Mouse (Mus musculus): ENCODE results near the gene Osgep.
"Not testable (repeated sequence)": the region's sequence is repeated elsewhere in the genome, so short reads cannot be mapped to it uniquely, and the experiment has no call there.

Osgep gene

DNA sequence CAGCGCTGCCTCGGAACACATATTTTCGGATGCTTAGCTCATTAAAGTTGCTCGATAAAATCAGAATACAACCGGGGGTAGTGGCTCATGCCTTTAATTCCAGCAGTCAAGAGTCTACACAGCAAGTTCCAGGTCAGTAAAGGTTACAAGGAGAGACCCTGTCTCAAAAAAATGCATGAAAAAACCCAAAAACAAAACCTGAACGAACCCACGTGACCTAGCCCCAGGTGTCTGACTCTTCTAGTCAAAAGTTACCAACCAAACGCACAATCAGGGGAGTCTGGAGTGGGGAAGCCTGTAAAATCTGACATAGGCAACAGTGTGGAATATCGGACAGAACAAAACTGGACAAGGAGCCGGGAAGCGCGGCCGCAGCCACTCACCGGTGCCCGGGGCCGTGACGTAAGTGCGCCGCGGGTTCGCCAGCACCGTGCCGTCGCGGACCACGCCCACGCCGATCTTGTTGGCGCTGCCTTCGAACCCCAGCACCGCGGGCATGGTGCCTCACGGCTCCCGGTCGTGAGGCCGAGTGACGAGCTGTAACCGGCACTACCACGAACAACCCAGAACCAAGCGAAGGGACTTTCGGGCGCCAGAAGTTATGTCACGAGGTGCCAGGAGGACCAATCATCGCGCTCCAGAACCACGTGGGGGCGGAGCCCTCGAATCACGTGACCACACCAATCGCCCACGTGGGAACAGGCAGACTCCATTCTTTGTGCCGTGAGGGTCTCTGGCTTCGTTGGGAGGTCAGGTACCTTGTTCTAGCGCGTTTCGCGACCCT lies at the start of gene Osgep, which contains the start of gene Apex1:
TSS of gene Osgep (minus strand) at position 613 of the 784 bp plus-strand sequence.
TSS of gene Apex1 (plus strand) at position 688 of the 784 bp plus-strand sequence.
- DNase-seq = peak; percentile 99

DNA sequence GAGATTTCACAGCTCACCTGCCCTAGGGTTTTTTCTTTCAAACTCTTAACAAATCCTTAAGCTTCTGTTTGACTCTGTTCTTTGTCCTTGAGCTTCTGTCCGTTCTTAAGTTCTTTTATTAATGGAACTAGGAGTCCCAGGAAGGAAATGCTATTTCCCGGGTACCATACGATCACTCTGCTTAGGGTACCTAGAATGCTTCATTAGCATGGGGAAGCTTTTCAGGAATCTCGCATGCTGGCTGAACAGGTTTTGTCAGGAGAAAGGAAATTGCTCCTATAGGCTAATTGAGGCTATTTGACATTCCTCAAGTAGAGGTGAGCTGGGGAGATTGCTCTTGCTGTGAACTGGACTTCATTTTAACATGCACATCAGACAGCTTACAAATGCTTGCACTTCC lies 49.0 kb upstream of the Osgep start:
- no peak for DNase-seq

DNA sequence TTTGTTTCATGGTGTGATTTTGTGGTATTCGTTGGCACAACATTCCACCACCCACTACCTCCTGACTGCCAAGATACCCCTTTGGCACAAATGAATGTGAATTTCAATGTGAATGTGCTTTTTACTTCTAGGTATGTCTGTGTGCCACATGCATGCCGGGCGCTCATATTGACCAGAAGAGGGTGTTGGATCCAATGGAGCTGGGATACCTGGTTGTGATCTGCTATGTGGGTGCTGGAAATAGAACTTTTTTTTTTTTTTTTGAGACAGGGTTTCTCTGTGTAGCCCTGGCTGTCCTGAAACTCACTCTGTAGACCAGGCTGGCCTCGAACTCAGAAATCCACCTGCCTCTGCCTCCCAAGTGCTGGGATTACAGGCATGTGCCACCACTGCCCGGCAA lies 48.4 kb upstream of the Osgep start:
- DNase-seq = not testable (repeated sequence)

DNA sequence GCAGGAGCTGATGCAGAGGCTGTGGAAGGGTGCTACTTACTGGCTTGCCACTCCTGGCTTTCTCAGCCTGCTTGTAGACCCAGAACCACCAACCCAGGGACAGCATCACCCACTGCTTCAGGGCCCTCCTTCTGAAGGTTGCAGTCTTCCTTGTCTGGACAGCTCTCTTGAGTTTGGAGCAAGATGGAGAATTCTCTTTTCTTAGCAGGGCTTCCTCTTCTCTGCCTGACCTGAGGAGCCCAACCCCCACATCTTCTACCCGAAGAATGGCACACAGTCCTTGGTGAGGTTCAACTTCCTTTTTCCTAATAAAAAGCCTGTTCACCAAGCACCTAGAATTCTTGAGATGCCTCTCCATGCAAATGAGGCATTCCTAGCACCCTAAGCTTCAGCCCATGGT lies 46.1 kb upstream of the Osgep start:
- no peak for DNase-seq

DNA sequence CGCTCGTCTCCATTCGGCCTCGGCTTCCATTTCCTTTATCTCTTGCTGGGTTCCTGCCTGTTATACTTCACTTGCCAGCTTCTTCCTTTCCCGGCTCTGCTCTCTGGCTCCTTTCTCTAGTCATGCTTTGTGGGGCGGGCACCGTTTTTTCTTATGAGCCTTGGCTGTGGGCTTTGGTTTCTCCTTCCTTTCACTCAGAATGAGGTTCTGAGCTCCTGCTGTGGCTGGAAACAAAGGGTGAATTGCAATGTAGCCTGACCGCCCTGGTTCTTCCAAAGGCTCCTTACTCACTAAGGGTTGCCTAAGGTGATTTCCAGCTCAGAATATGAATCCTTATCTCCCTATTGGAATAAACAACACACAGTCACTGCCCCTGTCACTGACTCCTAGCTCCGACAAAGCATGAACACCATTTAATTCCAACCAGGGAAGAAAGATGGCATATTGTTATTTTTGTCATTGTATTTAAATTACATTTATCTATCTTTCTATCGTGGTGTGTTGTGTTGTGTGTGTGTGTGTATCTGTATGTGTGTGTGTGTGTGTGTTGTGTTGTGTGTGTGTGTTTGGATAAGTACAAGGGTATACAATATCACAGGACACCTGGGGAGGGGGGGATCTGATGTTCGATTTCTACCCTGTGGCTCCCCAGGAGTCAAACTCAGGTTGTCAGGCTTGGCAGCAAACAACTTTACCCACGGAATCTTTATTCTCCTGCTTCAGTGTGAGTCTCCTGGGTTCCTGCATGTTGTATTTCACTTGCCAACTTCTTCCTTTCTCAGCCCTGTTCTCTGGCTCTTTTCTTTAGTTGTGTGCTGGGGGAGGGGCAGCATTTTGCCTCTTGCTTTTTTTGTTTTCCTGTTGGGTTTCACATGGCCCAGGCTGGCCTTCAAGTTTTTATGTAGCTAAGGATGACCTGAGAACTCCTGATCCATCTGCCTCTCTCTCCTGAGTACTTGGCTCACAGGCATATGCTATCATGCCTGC lies 45.2 kb upstream of the Osgep start:
- peak; percentile 40 for DNase-seq

DNA sequence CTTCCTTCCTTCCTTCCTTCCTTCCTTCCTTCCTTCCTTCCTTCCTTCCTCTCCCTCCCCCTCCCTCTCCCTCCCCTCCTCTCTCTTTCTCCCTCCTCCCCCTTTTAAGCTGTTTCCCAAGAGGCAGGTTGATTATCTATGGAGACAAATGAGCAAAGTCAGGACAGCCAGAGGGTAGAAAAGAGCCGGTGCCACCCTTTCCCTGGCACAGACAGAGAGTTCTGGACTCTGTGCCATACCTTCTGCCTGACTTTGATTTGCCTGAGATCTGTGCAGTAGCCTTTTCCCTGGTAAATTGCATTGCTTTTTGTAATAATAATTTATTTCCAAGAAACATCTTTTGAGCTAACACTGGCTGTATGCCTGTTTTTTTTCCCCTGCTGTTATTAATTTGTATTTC lies 44.3 kb upstream of the Osgep start:
- DNase-seq = no peak

DNA sequence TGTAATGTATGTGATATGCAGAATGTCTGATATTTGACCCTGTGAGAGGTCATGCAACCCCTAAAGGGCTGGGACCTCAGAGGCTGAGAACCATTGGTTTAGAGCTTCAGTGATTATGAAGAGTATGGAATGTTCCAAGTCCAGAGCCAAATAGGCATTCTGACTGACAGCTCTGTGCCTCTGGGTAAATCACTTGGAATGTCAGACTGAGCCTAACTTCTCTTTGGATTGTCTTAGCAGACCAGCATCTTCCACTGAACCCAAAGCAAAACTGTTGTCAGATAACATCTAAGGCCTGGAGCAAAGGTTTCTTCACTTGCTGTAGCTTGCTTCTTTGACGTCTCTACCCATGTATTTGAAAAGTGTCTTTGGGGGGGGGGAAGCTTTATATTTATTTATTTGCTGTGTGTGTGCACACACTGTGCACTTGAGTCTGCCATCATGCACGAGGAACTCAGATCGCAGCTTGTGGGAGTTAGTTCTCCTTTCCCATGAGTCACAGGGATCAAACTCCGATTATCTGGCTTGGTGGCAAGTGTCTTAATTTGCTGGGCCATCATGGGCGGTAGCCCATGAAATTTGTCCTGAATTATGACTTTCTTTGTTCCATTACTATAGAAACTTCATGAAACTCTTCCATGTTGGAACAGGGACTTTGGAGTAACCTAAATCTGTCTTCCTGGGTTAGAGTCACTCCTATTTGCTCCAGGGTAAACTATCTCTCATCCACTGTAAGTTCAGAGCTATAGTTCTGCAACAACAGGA lies 43.7 kb upstream of the Osgep start:
- DNase-seq = no peak

DNA sequence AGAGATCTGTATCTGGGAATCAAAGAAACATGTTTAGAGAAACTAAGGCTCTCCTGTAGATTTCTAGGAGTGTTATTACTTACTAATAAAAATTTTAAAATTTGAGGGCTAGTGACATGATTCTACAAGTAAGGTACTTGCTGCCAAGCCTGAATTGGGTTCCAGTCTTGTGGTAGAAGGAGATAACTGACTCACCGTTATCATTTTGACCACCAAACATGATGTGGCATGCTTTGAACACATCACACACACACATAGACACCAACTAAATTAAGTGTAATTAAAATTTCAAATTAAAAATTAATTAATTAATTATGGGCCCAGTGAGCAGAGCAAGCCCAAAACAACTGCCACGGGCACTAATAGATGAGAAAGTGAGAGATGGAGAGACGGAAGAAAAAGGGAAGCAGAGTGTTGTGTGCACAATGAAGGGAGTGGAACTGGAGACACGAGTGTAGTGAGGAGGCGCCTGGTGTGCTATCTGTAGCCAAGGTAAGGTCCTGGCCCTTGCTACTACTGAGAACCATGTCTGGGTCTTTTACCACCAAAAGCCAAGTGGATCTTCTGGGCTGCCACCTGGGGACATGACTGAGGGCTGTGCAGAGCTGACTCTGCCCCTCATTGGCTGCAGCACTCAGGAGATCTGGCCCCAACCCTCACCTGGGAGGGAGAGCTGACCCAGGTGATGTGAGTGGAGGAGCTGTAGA lies 33.7 kb upstream of the Osgep start:
- not testable (repeated sequence) for DNase-seq

DNA sequence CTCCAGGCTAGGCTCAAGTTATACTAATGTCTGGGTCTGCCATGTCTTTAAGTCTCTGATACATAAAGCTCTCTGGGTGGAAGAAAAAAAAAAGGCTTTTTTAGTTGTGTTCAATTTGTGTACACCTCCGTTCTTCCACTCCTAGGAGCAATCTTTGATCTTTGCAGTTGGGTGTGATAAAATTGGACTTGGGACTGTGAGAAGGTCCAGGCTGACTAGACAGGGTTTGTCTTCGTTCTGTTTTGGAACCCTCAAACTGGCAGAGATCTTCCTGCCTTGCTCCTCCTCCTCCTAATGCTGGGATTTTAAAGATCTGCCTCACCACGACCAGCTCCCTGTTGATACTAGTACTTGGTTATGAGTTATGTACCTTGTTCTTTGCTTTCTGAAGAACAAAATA lies 32.5 kb upstream of the Osgep start:
- DNase-seq = not testable (repeated sequence)

DNA sequence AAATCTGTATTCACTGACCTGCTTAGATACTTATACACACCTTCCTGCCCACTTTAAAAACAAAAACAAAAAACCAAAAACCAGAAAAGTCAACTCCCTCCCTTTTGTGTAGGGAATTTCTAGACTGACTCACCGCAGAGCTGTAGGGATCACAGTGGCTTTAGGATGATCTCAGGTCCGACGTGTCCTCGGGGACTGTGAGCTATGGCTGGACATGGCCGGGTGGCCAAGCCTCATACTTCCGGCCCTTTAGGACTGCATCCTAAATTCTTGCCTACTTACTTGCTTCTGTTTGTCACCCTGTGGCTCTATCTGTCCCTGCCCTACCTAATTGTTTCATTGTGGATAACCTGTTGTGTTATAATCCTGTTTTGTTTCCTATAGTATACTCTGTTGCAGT lies 32.0 kb upstream of the Osgep start:
- not testable (repeated sequence) for DNase-seq

DNA sequence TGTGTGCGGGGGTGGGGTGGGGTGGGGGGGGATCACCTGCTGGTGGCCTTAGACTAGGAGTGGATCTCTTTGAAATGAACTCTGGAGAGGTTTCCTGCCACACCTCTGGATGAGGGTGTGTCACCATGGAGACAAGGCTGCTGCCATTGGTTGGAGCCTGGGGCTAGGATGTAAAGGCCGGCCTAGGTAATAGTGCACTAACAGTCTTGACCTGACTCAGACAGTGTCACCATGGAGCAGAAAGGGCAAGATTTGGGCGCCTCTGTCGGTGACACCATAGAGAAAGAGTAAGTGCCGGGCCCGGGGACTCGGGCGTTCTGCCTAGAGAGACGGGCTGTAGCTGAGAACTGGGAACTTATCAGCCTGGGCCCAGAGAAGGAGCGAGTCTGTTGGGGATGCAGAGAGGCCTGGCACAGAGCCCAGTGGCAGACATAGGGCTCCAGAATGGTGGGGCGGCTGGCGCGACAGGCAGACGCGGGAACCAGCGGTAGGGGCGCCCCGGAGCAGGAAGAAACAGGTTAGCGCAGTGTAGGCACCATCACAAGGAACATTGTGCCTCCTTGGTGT lies 31.3 kb upstream of the Osgep start, which contains the start of gene Pnp2:
TSS of gene Pnp2 (plus strand) at position 51 of the 567 bp plus-strand sequence.
- DNase-seq = peak; percentile 71

DNA sequence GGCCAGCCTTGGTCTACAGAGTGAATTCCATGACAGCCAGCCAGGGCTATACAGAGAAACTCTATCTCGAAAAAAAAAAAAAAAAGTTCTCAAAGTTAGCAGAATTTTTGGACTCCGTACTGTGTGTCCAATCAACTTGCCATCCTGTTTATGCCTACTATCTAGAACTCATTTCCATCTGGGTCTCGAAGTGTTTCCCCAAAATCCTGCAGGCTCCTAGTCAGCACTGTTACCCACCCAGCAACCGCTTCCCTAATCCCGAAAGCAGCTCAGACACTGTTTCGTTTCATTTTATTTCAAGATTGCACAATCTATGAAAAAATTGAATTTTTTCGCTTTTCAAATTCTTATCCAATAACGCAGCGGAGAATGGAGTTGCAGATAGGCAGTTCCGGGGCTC lies 30.8 kb upstream of the Osgep start:
- DNase-seq = no peak

DNA sequence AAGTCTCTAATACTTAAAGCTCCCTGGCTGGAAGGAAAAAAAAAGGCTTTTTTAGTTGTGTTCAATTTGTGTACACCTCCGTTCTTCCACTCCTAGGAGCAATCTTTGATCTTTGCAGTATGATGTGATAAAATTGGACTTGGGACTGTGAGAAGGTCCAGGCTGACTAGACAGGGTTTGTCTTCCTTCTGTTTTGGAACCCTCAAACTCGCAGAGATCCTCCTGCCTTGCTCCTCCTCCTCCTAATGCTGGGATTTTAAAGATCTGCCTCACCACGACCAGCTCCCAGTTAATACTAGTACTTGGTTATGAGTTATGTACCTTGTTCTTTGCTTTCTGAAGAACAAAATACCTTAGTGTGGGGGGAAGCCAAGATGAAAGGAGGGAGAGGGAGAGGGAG lies 20.8 kb upstream of the Osgep start:
- DNase-seq = not testable (repeated sequence)

DNA sequence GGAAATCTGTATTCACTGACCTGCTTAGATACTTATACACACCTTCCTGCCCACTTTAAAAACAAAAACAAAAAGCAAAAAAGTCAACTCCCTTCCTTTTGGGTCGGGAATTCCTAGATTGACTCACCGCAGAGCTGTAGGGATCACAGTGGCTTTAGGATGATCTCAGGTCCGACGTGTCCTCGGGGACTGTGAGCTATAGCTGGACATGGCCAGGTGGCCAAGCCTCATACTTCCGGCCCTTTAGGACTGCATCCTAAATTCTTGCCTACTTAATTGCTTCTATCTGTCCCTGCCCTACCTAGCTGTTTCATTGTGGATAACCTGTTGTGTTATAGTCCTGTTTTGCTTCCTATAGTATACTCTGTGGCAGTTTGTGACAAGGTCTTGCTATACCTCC lies 20.4 kb upstream of the Osgep start:
- not testable (repeated sequence) for DNase-seq

DNA sequence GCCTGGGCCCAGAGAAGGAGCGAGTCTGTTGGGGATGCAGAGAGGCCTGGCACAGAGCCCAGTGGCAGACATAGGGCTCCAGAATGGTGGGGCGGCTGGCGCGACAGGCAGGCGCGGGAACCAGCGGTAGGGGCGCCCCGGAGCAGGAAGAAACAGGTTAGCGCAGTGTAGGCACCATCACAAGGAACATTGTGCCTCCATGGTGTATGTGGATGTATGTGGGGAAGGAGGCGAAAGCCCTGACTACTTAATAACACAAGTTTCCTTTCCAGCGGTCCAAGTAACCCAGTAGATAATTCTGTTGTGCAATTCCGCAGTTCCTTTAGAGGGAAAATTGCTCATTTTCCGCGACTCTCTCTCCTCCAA lies 20.0 kb upstream of the Osgep start:
- DNase-seq = not testable (repeated sequence)

DNA sequence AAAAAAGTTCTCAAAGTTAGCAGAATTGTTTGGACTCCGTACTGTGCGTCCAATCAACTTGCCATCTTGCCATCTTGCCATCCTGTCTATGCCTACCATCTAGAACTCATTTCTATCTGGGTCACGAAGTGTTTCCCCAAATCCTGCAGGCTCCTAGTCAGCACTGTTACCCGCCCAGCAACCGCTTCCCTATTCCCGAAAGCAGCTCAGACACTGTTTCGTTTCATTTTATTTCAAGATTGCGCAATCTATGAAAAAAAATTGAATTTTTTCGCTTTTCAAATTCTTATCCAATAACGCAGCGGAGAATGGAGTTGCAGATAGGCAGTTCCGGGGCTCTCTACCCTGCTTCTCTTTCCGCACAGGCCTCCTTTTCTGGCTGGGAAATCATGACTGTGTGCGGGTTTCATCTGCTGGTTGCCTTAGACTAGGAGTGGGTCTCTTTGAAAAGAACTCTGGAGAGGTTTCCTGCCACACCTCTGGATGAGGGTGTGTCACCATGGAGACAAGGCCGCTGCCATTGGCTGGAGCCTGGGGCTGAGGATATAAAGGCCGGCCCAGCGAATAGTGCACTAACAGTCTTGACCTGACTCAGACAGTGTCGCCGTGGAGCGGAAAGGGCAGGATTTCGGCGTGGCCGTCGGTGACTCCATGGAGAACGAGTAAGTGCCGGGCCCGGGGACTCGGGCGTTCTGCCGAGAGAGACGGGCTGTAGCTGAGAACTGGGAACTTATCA lies 19.4 kb upstream of the Osgep start, which contains the start of gene Gm49342:
TSS of gene Gm49342 (plus strand) at position 586 of the 736 bp plus-strand sequence.
- DNase-seq = peak; percentile 97

DNA sequence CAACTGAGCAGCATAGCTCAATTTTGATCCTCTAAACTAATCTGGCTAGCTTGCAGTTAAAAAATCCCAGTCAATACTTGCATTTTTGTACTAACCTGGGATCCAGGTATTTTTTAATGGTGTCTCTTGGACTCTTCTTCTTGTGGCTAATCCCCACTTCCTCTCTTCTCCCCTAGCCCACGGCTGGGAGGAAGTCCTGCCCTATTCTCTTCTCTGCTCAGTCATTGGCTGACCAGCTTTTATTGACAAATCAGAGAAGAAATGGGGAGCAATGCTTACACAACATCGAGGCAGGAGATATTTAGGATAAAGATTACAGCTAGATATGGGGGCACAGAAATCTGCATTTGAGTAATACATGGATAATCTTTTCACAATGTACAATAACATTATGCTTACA lies 14.2 kb upstream of the Osgep start:
- no peak for DNase-seq

DNA sequence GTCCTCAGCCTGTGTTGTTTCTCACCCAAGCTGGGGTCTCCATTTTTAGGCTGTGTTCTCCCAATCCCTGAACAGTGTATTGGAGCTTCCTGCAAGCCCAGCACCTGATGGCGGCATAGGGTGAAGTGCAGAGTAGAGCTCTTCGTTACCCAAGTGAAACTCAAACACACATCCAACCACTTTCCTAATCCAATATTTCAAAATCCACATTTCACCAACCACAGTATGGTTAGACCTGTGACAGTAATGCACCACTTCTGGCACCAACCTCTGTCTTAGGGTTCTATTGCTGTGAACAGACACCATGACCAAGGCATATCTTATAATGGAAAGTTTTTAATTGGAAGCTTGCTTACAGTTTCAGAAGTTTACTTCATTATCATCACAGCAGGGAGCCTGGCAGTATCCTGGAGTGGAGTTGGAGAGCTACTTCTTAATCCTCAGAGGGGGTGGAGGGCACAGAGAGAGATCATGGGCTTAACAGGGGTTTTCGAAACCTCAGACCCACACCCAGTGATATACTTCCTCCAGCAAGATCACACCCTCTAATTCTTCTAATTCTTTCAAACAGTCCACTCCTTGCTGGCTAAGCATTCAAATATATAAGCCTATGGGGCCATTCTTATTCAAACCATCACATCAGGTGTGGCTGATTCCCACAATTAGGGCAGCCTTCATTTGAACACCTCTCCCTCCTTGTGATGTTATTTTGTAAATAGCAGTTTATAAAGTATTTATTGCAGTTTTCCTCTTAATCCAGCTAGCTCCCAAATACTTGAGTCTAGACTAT lies 13.6 kb upstream of the Osgep start:
- no peak for DNase-seq

DNA sequence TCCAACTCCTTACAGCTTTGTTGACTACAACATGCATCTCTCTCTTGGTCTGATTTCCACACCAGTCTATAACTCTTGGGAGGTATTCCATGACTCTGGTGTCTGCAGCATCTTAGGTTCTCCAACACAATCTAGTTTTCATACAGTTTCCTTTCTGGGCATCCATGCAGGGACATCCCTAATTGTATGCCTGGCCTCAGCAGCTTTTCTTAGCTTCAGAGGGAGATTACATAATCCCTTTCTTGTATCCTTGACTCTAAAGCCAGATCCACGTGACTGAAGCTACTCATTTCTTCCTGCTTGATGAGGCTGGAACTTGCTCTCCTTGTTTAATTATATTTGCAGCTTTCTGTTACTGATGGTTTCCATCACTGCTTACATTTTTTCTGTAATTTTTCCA lies 12.0 kb upstream of the Osgep start:
- no peak for DNase-seq

DNA sequence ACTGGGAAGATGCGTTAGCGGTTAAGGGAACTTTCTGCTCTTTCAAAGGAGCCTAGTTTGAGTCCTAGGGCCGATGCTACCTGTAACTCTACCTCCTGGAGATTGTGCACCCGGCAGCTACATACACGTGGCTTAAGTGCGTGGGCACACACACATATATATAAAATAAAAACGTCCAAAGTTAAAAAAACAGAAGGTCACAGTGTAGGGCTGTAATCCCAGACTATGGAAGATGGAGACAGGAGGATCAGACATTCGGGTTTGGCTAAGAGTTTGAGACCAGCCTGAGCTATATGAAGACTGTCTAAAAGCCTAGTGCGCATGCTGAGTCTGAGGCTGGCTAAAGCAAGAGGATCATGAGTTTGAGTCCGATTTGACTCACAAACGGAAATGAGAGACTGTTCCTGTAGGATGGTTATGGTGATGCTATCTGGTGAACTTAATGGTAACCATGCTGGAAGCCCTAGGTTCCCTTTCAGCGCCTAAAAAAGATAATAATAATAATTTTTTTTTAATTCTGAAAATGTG lies 6.9 kb upstream of the Osgep start:
- DNase-seq = no peak

Data from lung, postnatal 10 days (tissue).